Mouse (Mus musculus): ENCODE measurements around the gene Agt. TPM values are rescaled to one million over a fixed set of nuclear protein-coding genes. Genes with fewer than 3 reads are reported as not detected.

The Agt gene
- polyA plus RNA-seq, 1 experiment from 2014 or later, result not detected

DNA sequence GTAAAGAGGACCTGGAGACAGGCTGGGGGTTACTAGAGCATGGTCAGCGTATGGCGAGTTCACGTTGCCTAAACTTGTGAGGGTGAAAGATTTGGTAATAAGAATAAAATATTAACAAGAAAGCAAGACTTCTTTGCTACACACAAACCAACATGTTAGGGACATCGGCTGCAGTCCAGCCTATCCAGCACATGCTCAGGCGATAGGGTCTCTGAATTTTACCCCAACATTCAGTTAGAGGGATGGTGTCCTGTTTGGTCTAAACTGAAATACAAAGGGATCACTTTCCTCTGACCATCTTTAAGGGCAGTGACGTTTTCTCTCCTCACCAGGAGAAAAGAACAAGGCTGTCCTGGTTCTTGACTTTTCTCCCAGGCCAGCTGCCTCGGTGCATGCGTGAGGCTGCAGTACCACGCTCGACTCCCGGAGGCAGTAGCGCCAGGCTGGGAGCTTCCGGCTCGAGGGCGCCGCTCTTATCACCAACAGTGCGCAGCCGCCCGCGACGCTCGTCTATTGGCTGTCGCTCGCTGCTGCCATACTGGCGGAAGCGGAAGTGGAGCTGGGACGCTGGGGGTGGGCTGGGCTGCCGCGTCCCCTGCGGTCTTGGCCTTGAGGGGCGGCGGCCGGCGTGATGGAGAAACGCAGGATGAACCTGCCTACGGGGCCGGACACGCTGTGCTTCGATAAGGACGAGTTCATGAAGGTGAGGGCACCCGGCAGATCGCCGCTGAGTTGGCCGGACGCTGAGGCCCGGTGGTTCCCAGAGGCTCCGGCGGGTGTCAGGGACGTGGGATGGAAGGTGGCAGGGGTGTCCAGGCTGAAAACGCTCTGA, 49.0 kb downstream of the Agt start, which contains the start of gene Cog2:
Gene Cog2 (plus strand): TSS at position 519 of the 832 bp plus-strand sequence.
- Histone ChIP-seq H3K36me3 (peaks cover 1% of the 10 kb centered on the region), H3K4me2 (replicated peaks) (peak within 1 kb of the TSS; percentile 91), H3K4me3 (replicated peaks) (peak within 1 kb of the TSS; percentile 77), H3K9me3 (no peaks in the 10 kb centered on the region), H3K27ac (0 out of 2 replicates have a peak within 1 kb of the TSS, but pooled peaks have one; percentile 35), H3K9ac (replicated peaks) (peak within 1 kb of the TSS; percentile 78), H3K27me3 (peaks cover 4% of the 10 kb centered on the region; the same call in 1 of the 2 replicates), H3K4me1 (replicated peaks) (peaks cover 25% of the 10 kb centered on the region)
- peak; percentile 100 for ATAC-seq
- WGBS, result 10% methylated on average over 50 of the region's 50 CpGs

GRCm38 (mm10) chr8:124517142-124517541, 52.4 kb downstream of the Agt start:
- H3K9ac ChIP-seq (replicated peaks), result no peak overlapping the region
- WGBS, result 70% methylated on average over 6 of the region's 6 CpGs
- H3K27me3 ChIP-seq, result peaks cover 8% of the 10 kb centered on the region; the same call in 1 of the 2 replicates
- H3K4me2 ChIP-seq (replicated peaks), result no peak overlapping the region
- H3K27ac ChIP-seq, result no peak overlapping the region
- no peak for ATAC-seq
- no peaks in the 10 kb centered on the region for H3K9me3 ChIP-seq
- H3K4me1 ChIP-seq (replicated peaks), result peaks cover 14% of the 10 kb centered on the region
- no peaks in the 10 kb centered on the region for H3K36me3 ChIP-seq
- no peak overlapping the region for H3K4me3 ChIP-seq (replicated peaks)

DNA sequence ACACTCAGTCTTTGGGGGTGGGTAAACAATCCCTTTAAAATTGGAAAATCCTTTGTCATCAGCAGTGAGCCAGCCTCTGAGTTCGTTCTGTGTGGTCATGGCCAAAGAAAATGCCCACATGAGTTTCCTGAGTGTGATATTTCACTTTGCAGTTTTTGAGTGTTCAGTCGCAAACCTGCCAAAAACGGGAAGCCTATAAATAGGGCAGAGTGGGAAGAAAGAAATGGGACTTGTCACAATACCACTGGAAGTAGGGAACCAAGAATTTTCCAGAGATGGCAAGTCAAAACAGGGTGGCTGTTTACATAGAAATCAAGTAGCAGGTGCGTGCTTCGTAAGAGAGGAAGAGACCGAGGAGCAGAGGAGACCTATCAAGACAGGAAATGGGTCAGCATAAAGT, 53.0 kb downstream of the Agt start:
- no peaks in the 10 kb centered on the region for H3K9me3 ChIP-seq
- WGBS, result 72% methylated on average over 6 of the region's 6 CpGs
- no peak overlapping the region for H3K4me3 ChIP-seq (replicated peaks)
- no peak overlapping the region for H3K9ac ChIP-seq (replicated peaks)
- peaks cover 8% of the 10 kb centered on the region for H3K4me1 ChIP-seq (replicated peaks)
- no peak for ATAC-seq
- no peak overlapping the region for H3K4me2 ChIP-seq (replicated peaks)
- H3K27ac ChIP-seq, result no peak overlapping the region
- peaks cover 8% of the 10 kb centered on the region; the same call in 1 of the 2 replicates for H3K27me3 ChIP-seq
- no peaks in the 10 kb centered on the region for H3K36me3 ChIP-seq

DNA sequence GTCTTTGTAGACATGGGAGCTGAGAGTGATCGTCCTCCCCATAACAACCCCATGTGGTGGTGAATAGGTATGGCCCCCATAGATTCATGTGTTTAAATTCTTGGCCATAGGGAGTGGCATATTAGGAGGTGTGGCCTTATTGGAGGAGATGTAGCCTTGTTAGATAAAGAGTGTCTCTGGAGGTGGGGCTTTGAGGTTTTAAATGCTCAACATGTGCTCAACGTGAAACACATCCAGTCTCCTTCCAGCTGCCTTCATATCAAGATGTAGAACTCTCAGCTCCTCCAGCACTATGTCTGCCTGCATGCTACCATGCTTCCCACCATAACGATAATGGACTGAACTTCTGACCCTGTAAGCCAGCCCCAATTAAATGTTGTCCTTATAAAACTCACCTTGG, 53.5 kb downstream of the Agt start:
- no peak overlapping the region for H3K9ac ChIP-seq (replicated peaks)
- 80% methylated on average over 3 of the region's 3 CpGs for WGBS
- no peaks in the 10 kb centered on the region for H3K9me3 ChIP-seq
- ATAC-seq, result no peak
- H3K27me3 ChIP-seq, result peaks cover 8% of the 10 kb centered on the region; the same call in 1 of the 2 replicates
- no peak overlapping the region for H3K4me3 ChIP-seq (replicated peaks)
- no peak overlapping the region for H3K27ac ChIP-seq
- no peak overlapping the region for H3K4me2 ChIP-seq (replicated peaks)
- H3K36me3 ChIP-seq, result no peaks in the 10 kb centered on the region
- H3K4me1 ChIP-seq (replicated peaks), result 0 out of 2 replicates have a peak, but pooled peaks cover 4% of the 10 kb centered on the region

- H3K4me3 ChIP-seq (replicated peaks), result no peak overlapping the region
- H3K9me3 ChIP-seq, result no peaks in the 10 kb centered on the region
- H3K27me3 ChIP-seq, result no peaks in the 10 kb centered on the region
- WGBS, result 73% methylated on average over 3 of the region's 3 CpGs
- no peak overlapping the region for H3K4me2 ChIP-seq (replicated peaks)
- no peaks in the 10 kb centered on the region for H3K36me3 ChIP-seq
- no peak overlapping the region for H3K9ac ChIP-seq (replicated peaks)
- no peak overlapping the region for H3K27ac ChIP-seq
- ATAC-seq, result no peak
- no peaks in the 10 kb centered on the region for H3K4me1 ChIP-seq (replicated peaks)
These were observed 60.4 kb downstream of the Agt start for GRCm38 (mm10) chr8:124509156-124509555.

GRCm38 (mm10) chr8:124508321-124508695, 61.2 kb downstream of the Agt start:
- H3K4me2 ChIP-seq (replicated peaks), result no peak overlapping the region
- H3K4me1 ChIP-seq (replicated peaks), result no peaks in the 10 kb centered on the region
- H3K27ac ChIP-seq, result no peak overlapping the region
- 75% methylated on average over 6 of the region's 6 CpGs for WGBS
- H3K27me3 ChIP-seq, result no peaks in the 10 kb centered on the region
- H3K36me3 ChIP-seq, result no peaks in the 10 kb centered on the region
- H3K9ac ChIP-seq (replicated peaks), result no peak overlapping the region
- peaks cover 3% of the 10 kb centered on the region; the same call in 1 of the 2 replicates for H3K9me3 ChIP-seq
- ATAC-seq, result no peak
- H3K4me3 ChIP-seq (replicated peaks), result no peak overlapping the region

GRCm38 (mm10) chr8:124507572-124508320, 61.8 kb downstream of the Agt start:
- H3K27ac ChIP-seq, result no peak overlapping the region
- ATAC-seq, result no peak
- H3K4me2 ChIP-seq (replicated peaks), result no peak overlapping the region
- H3K9me3 ChIP-seq, result peaks cover 5% of the 10 kb centered on the region; the same call in 1 of the 2 replicates
- WGBS, result 74% methylated on average over 8 of the region's 8 CpGs
- no peaks in the 10 kb centered on the region for H3K27me3 ChIP-seq
- no peaks in the 10 kb centered on the region for H3K36me3 ChIP-seq
- H3K9ac ChIP-seq (replicated peaks), result no peak overlapping the region
- no peaks in the 10 kb centered on the region for H3K4me1 ChIP-seq (replicated peaks)
- H3K4me3 ChIP-seq (replicated peaks), result no peak overlapping the region

Other genes starting within 250 kb of the Agt start
- gene Pgbd5, start 130.0 kb downstream of the Agt start, polyA plus RNA-seq (2015; fragmentation: Nextera tagmentation; extraction: Ambion mirVana), result 7.6 and 8.6 TPM in 2 replicates
- 38.2 and 40.6 TPM in 2 replicates for gene Cog2, start 48.9 kb downstream of the Agt start, polyA plus RNA-seq (2015; fragmentation: Nextera tagmentation; extraction: Ambion mirVana)
- gene Capn9, start 6.4 kb upstream of the Agt start, polyA plus RNA-seq (2015; fragmentation: Nextera tagmentation; extraction: Ambion mirVana), result 0.07 and 0.10 TPM in 2 replicates
- gene 2310022B05Rik, start 93.7 kb upstream of the Agt start, polyA plus RNA-seq (2015; fragmentation: Nextera tagmentation; extraction: Ambion mirVana), result 15.7 and 18.1 TPM in 2 replicates
- gene Ttc13, start 152.3 kb upstream of the Agt start, polyA plus RNA-seq (2015; fragmentation: Nextera tagmentation; extraction: Ambion mirVana), result 55.0 and 60.2 TPM in 2 replicates
- gene Arv1, start 152.4 kb upstream of the Agt start, polyA plus RNA-seq (2015; fragmentation: Nextera tagmentation; extraction: Ambion mirVana), result 32.6 and 33.3 TPM in 2 replicates
- 0.40 and 0.43 TPM in 2 replicates for gene Fam89a, start 182.1 kb upstream of the Agt start, polyA plus RNA-seq (2015; fragmentation: Nextera tagmentation; extraction: Ambion mirVana)
- 16.8 and 17.6 TPM in 2 replicates for gene Trim67, start 223.4 kb upstream of the Agt start, polyA plus RNA-seq (2015; fragmentation: Nextera tagmentation; extraction: Ambion mirVana)